Mouse (Mus musculus): Measurements from ENCODE around the gene Vmn2r112. TPM values are rescaled to one million over a fixed set of nuclear protein-coding genes. Genes with fewer than 3 reads are reported as not detected.
"Not testable (repeated sequence)": the region's sequence is repeated elsewhere in the genome, so short reads cannot be mapped to it uniquely, and the experiment has no call there.

Gene Vmn2r112
- not detected for polyA plus RNA-seq (2017; shearing (Covaris generic))

DNA sequence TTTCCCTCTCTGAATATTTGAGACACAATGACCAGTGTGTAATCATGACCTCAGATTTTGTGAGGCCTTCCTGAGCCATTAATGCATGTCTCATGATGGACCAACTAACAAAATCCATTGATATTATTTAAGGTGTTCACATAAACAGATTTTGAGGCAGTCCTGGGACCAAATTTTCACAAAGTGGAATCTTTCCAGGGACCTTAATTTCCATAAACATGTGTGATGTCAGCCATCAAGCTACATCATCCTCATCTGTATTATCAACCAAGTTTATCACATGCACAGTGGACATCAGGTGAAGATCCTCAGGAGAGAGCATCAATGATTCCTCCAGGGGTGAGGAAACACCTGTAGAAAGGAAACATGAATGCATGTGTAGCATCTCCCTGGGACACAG, at the start of gene Vmn2r112:
Gene Vmn2r112 (plus strand): TSS at position 301 of the 400 bp plus-strand sequence.
- not testable (repeated sequence) for ATAC-seq

DNA sequence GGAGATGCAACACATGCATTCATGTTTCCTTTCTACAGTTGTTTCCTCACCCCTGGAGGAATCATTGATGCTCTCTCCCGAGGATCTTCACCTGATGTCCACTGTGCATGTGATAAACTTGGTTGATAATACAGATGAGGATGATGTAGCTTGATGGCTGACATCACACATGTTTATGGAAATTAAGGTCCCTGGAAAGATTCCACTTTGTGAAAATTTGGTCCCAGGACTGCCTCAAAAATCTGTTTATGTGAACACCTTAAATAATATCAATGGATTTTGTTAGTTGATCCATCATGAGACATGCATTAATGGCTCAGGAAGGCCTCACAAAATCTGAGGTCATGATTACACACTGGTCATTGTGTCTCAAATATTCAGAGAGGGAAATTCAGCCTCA, 27.4 kb upstream of the Vmn2r112 start, which contains the start of gene Vmn2r111:
Gene Vmn2r111 (minus strand): TSS at position 101 of the 400 bp plus-strand sequence.
- not testable (repeated sequence) for ATAC-seq

DNA sequence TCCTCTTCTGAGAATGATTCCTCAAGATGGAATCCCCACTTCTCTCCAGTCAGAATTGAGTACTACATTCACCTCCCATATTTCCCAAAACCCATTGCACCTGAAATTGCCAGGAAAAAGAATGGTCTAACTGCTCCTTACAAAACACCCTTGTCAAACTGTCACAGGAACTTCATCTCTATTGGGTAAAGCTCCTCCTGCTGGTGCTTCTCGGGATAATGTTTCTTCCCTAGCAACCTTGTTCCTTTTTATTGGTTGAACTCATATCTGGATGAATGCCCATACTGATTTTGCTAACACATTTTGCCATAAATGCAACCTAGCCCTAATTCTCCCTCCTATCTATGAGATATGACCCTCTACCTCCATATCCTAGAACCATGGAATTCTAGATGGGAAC, 29.9 kb downstream of the Vmn2r112 start:
- ATAC-seq: no peak

Other genes with a start within 250 kb of the Vmn2r112 start
- 10 to 100 TPM; 11.6 to 17.0 (median 13.5) TPM for gene Zfp944, start 239.6 kb upstream of the Vmn2r112 start, polyA plus RNA-seq (2017; shearing (Covaris generic))
- 10 to 100 TPM; 11.7 to 15.7 (median 14.2) TPM for gene Zfp758, start 239.5 kb upstream of the Vmn2r112 start, polyA plus RNA-seq (2017; shearing (Covaris generic))
- gene Zfp946, start 176.7 kb upstream of the Vmn2r112 start, polyA plus RNA-seq (2017; shearing (Covaris generic)): 1 to 10 TPM; 3.0 to 4.2 (median 3.7) TPM
- not detected for gene Vmn2r111, start 27.5 kb upstream of the Vmn2r112 start, polyA plus RNA-seq (2017; shearing (Covaris generic))

Measured in inflammation-experienced regulatory T-cells, adult 6 months (primary cell).